Mouse (Mus musculus): ENCODE measurements around the gene Ralgps1. TPM values are rescaled to one million over a fixed set of nuclear protein-coding genes. Genes with fewer than 3 reads are reported as not detected.

Gene Ralgps1
- polyA plus RNA-seq, 1 experiment = 4.6 TPM

DNA sequence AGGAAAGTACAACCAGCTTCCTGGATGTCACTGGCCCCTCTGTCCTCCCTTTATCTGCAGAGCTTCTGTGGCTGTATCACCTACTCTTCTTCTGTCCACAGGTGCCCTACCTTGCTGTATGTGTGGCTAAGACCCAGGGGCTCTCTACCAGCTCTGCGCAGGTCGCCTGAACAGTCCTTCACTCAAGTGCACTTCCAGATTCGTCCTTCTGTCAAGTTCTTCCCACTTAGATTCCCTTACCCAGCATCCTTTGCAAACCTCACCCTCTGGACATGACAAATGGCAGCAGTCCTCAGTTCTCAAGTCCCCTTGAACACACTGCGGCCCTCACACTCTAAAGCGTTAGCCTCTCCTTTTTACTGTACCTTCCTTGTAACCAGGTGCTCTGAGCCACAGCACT is 89.5 kb downstream of the Ralgps1 start:
- peaks cover 2% of the 10 kb centered on the region; the same call in 1 of the 2 replicates for H3K4me1 ChIP-seq (ENCODE audit: control insufficient read depth, insufficient read depth, low read length)
- H3K4me3 ChIP-seq (replicated peaks; ENCODE audit: control insufficient read depth, low read depth, low read length) = no peak overlapping the region
- no peak for TF ChIP-seq CTCF (IDR thresholded peaks at IDR 0.05; ENCODE audit: control insufficient read depth, insufficient read depth, low read length)
- TF ChIP-seq POLR2A (IDR thresholded peaks at IDR 0.05; ENCODE audit: borderline replicate concordance, control insufficient read depth, low read depth, low read length) = no peak
- WGBS = 89% methylated on average over 5 of the region's 5 CpGs
- no peak overlapping the region for H3K27ac ChIP-seq (ENCODE audit: control insufficient read depth, insufficient read depth, low read depth, low read length, poor library complexity)

DNA sequence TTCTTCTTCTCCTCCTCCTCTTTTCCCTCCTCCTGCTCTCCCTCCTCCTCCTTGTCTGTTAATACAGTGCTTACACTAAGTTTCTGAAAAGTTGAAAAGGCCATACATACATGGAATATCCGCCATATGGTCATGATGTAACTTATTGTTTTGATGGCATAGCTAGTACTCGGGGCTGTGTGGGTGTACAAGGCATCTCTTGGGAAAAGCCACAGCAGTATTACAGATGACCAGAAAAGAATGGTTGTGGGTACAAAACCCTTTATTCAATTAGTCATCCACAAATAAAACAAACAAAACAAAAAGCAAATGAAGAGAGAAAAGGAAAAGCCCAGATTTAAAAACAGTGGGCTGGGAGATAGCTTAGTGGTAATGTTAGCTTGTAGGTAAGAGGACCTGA is 90.8 kb downstream of the Ralgps1 start:
- no peak overlapping the region for H3K4me3 ChIP-seq (replicated peaks; ENCODE audit: control insufficient read depth, low read depth, low read length)
- WGBS = 62% methylated on average over 2 of the region's 2 CpGs
- H3K4me1 ChIP-seq (ENCODE audit: control insufficient read depth, insufficient read depth, low read length) = peaks cover 2% of the 10 kb centered on the region; the same call in 1 of the 2 replicates
- H3K27ac ChIP-seq (ENCODE audit: control insufficient read depth, insufficient read depth, low read depth, low read length, poor library complexity) = no peak overlapping the region
- no peak for TF ChIP-seq CTCF (IDR thresholded peaks at IDR 0.05; ENCODE audit: control insufficient read depth, insufficient read depth, low read length)
- no peak for TF ChIP-seq POLR2A (IDR thresholded peaks at IDR 0.05; ENCODE audit: borderline replicate concordance, control insufficient read depth, low read depth, low read length)

GRCm38 (mm10) chr2:33279758-33280157 is 91.5 kb downstream of the Ralgps1 start:
- Histone ChIP-seq H3K27ac (ENCODE audit: control insufficient read depth, insufficient read depth, low read depth, low read length, poor library complexity) (no peak overlapping the region), H3K4me1 (ENCODE audit: control insufficient read depth, insufficient read depth, low read length) (peaks cover 2% of the 10 kb centered on the region; the same call in 1 of the 2 replicates), H3K4me3 (replicated peaks; ENCODE audit: control insufficient read depth, low read depth, low read length) (no peak overlapping the region)
- TF ChIP-seq CTCF (IDR thresholded peaks at IDR 0.05; ENCODE audit: control insufficient read depth, insufficient read depth, low read length) (no peak), POLR2A (IDR thresholded peaks at IDR 0.05; ENCODE audit: borderline replicate concordance, control insufficient read depth, low read depth, low read length) (no peak)
- WGBS = 58% methylated on average over 10 of the region's 10 CpGs

DNA sequence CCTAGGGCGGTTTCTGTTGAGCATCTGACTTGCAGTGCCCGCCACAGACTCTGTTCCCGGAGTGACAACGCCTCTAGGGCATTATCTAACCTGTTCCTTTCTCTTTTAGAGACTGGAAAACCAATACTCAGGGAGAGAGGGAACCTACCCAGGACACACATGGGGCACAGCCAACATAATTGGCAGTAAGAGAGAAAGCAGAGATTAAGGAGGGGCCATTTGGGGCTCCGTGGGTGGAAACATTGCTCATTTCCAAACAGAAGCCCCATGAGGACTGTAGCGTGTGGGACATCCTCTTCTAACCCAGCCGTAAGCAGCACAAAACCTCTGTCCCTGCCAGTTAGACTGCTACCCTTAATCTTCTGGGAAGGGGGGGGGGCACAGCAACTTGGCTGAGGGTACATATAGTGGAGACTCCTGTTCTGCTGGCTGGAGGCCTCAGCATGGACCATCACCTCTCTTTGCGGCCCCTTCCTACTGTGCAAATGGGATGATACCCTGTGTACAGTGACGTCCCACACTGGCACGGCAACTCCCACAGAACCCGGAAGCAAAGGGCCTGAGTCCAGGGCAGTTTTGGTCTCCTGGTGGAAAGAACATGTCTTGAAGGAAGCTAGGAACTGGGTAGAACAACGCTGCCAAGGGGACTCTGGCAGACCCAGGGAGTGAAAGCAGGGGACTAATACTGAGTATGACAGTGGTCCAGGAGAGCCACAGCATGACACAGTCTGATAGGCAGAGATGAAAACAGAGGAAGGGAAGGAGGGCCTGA is 96.4 kb downstream of the Ralgps1 start:
- Histone ChIP-seq H3K4me1 (ENCODE audit: control insufficient read depth, insufficient read depth, low read length) (peaks cover 3% of the 10 kb centered on the region; the same call in 1 of the 2 replicates), H3K27ac (ENCODE audit: control insufficient read depth, insufficient read depth, low read depth, low read length, poor library complexity) (no peak overlapping the region), H3K4me3 (replicated peaks; ENCODE audit: control insufficient read depth, low read depth, low read length) (no peak overlapping the region)
- WGBS = 88% methylated on average over 12 of the region's 12 CpGs
- no peak for TF ChIP-seq POLR2A (IDR thresholded peaks at IDR 0.05; ENCODE audit: borderline replicate concordance, control insufficient read depth, low read depth, low read length)
- TF ChIP-seq CTCF (IDR thresholded peaks at IDR 0.05; ENCODE audit: control insufficient read depth, insufficient read depth, low read length) = no peak

DNA sequence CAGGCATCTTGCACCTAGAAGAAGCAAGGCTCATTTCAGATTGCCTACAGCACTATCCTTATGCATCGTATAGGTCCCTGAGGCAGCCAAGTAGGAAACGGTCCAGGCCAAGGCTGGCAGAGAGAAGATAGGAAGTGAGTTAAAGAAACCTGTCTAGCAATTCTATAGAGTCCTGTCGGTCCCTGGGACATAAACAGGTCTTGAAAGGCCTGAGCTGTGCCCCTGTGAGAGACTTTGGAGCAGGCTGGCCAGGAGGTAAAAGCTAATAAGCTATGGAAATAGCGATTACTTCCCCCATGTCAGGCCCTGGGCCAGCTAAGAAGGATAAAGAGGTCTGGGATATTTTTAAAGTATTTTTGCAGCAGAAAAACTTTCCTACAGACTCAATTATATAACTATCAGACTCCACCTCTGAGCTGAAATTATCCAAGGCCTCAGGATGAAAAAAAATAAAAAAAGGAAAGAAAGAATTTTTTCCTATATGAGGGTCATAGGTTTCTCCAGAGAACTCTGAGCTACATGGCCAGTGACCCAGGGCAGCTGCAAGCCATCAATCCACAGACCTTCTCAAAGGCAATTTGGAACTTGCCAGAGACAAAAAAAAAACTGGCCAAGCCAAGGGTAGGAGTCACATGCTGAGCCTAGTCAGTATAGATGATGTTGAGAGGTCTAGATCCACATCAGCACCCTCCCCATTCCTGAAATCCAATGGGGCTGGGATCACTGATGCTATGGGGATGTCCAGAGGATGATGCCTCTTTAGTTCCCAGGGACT is 98.4 kb downstream of the Ralgps1 start:
- Histone ChIP-seq H3K4me1 (ENCODE audit: control insufficient read depth, insufficient read depth, low read length) (peaks cover 3% of the 10 kb centered on the region; the same call in 1 of the 2 replicates), H3K4me3 (replicated peaks; ENCODE audit: control insufficient read depth, low read depth, low read length) (no peak overlapping the region), H3K27ac (ENCODE audit: control insufficient read depth, insufficient read depth, low read depth, low read length, poor library complexity) (no peak overlapping the region)
- 82% methylated on average over 4 of the region's 4 CpGs for WGBS
- TF ChIP-seq POLR2A (IDR thresholded peaks at IDR 0.05; ENCODE audit: borderline replicate concordance, control insufficient read depth, low read depth, low read length) (no peak), CTCF (IDR thresholded peaks at IDR 0.05; ENCODE audit: control insufficient read depth, insufficient read depth, low read length) (no peak)

DNA sequence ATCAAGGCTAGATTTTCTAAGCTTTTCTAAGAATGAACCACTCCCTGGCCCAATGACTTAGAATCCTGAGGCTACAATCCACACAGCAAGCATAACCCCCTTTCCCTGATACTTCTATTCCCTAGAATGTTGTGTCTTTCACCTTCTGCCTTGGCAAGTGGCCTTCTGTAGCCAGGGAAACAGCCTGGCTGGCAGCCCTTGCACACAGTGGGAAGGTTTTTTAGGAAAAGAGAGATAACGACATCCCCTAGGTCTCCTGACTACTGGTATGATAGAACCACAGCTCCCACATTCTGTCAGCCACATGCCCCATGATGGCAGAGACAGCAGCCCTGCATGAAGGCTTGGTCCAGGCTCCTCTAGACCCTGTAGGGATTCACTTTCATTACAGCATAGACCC is 99.8 kb downstream of the Ralgps1 start:
- Histone ChIP-seq H3K4me1 (ENCODE audit: control insufficient read depth, insufficient read depth, low read length) (peaks cover 3% of the 10 kb centered on the region; the same call in 1 of the 2 replicates), H3K4me3 (replicated peaks; ENCODE audit: control insufficient read depth, low read depth, low read length) (no peak overlapping the region), H3K27ac (ENCODE audit: control insufficient read depth, insufficient read depth, low read depth, low read length, poor library complexity) (no peak overlapping the region)
- 67% methylated on average over 1 of the region's 1 CpGs for WGBS
- TF ChIP-seq POLR2A (IDR thresholded peaks at IDR 0.05; ENCODE audit: borderline replicate concordance, control insufficient read depth, low read depth, low read length) (no peak), CTCF (IDR thresholded peaks at IDR 0.05; ENCODE audit: control insufficient read depth, insufficient read depth, low read length) (no peak)

- 76% methylated on average over 2 of the region's 2 CpGs for WGBS
Measured at GRCm38 (mm10) chr2:33270569-33270968, 100.7 kb downstream of the Ralgps1 start.

DNA sequence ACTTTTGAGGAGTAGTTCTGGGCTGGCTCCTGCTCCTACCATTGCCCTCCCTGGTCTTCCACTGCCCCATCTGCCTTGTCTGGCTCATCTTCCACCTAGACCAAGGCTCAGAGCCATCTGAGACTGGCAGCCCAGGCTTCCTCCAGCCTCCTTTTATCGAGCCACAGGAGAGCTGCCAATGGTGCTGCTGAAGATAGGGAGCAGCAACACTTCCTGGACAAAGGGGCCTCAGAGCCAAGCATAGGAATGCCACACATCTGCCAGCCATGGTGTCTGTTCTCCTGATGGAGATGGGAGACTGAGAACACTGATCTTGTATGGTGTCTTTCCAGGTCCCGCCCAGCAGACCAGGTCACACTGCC is 102.2 kb downstream of the Ralgps1 start:
- Histone ChIP-seq H3K4me3 (replicated peaks; ENCODE audit: control insufficient read depth, low read depth, low read length) (no peak overlapping the region), H3K4me1 (ENCODE audit: control insufficient read depth, insufficient read depth, low read length) (peaks cover 3% of the 10 kb centered on the region; the same call in 1 of the 2 replicates), H3K27ac (ENCODE audit: control insufficient read depth, insufficient read depth, low read depth, low read length, poor library complexity) (no peak overlapping the region)
- TF ChIP-seq CTCF (IDR thresholded peaks at IDR 0.05; ENCODE audit: control insufficient read depth, insufficient read depth, low read length) (no peak), POLR2A (IDR thresholded peaks at IDR 0.05; ENCODE audit: borderline replicate concordance, control insufficient read depth, low read depth, low read length) (no peak)
- WGBS = 74% methylated on average over 2 of the region's 2 CpGs

More at GRCm38 (mm10) chr2:33270569-33270968, 100.7 kb downstream of the Ralgps1 start:
- Histone ChIP-seq H3K4me1 (ENCODE audit: control insufficient read depth, insufficient read depth, low read length) (peaks cover 3% of the 10 kb centered on the region; the same call in 1 of the 2 replicates), H3K27ac (ENCODE audit: control insufficient read depth, insufficient read depth, low read depth, low read length, poor library complexity) (no peak overlapping the region), H3K4me3 (replicated peaks; ENCODE audit: control insufficient read depth, low read depth, low read length) (no peak overlapping the region)
- no peak for TF ChIP-seq CTCF (IDR thresholded peaks at IDR 0.05; ENCODE audit: control insufficient read depth, insufficient read depth, low read length)
- no peak for TF ChIP-seq POLR2A (IDR thresholded peaks at IDR 0.05; ENCODE audit: borderline replicate concordance, control insufficient read depth, low read depth, low read length)
